Comparison of ENCODE assay signal across 33 mouse cellular contexts in the genomic region with DNA sequence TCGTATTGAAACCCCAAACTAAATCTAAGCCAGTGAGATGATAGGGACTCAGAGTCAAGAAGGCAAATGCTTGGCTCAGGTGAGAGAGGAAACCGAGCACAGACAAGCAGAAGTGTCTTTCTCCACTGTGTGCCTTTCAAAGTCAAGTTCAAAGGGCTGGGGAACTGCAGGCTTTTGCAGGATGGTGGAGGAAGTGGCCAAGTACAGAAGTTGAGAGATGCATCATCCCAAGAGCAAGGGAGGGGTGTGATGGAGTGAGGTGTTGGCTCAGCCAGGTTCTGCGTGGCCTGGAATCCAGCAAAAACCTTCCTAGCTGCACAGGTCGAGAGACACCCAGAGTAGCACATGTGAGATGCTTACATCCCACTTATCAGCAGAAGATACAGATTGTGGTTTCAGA. TPM values are rescaled to one million over a fixed set of nuclear protein-coding genes. Genes with fewer than 3 reads are reported as not detected.
A peak's percentile ranks its signal among the peaks of the same experiment; 100 is the strongest.
DNase-seq lines count a peak whose midpoint lies in the region; ATAC-seq and TF ChIP-seq lines count a peak whose summit lies in the region.
"Had no signal": no experiment of that assay in that cellular context is flagged by ENCODE, and none has a peak within 500 bp of the region (broad histone marks: within the 10 kb centered on the region; RNA-seq: fewer than 3 reads in every experiment).

No protein-coding gene starts in this region.

- no peak overlapping the region for H3K9ac ChIP-seq in heart, embryonic 11.5 days (ENCODE audit: low read depth, low read length)
- H3K9ac ChIP-seq: forebrain, embryonic 13.5 days; heart, embryonic 12.5 days; hindbrain, embryonic 13.5 days; liver, embryonic 13.5 days; midbrain, embryonic 15.5 days had no signal

- no peak for TF ChIP-seq CTCF in thymus, adult 2 months (IDR thresholded peaks at IDR 0.05; ENCODE audit: borderline replicate concordance, control insufficient read depth, extremely low read depth, insufficient read depth, low read length, poor library complexity)
- TF ChIP-seq CTCF in lung, adult 2 months (IDR thresholded peaks at IDR 0.05; ENCODE audit: insufficient read depth, low read length) = no peak

- peak; percentile 57 for DNase-seq in thymus, adult 2 months
- DNase-seq in thymus, postnatal 36 days = peak; percentile 55 to 66
- no peak for DNase-seq in lung, adult 2 months
- DNase-seq in kidney, adult 9 months = no peak
- DNase-seq in cerebellum, adult 11 months = no peak
- DNase-seq: adrenal gland, postnatal 14 days; B cell, adult 2 months; cerebellum, adult 11-12 months; cerebellum, postnatal 14 days; gastrocnemius, postnatal 14 days; heart, adult 18-20 months; heart, postnatal 4 days; kidney, adult 18-20 months; kidney, postnatal 36 days; liver, embryonic 13.5 days; lung, adult 18-20 months; lung, postnatal 14 days; right cerebral cortex, postnatal 25 days had no signal

- H3K27me3 ChIP-seq in thymus, adult 2 months (ENCODE audit: control insufficient read depth, insufficient read depth, low read length) = no peaks in the 10 kb centered on the region
- H3K27me3 ChIP-seq in heart, embryonic 11.5 days (ENCODE audit: control insufficient read depth, insufficient read depth, low read length) = no peaks in the 10 kb centered on the region
- H3K27me3 ChIP-seq: forebrain, embryonic 13.5 days; heart, embryonic 12.5 days; hindbrain, embryonic 13.5 days; liver, embryonic 13.5 days; midbrain, embryonic 15.5 days had no signal

- ATAC-seq in CD4-positive, CD25-positive, alpha-beta regulatory T cell, adult 4 months = peak; percentile 25
- 0 out of 2 replicates have a peak, but pooled peaks have one; percentile 5 for ATAC-seq in granulocyte monocyte progenitor cell, adult 5-6 weeks (replicated peaks; ENCODE audit: poor library complexity, severe bottlenecking)
- no peak for ATAC-seq in heart, embryonic 11.5 days (replicated peaks; ENCODE audit: insufficient number of reproducible peaks, low FRiP score, low TSS enrichment)
- ATAC-seq: forebrain, embryonic 13.5 days; midbrain, embryonic 15.5 days had no signal

- no peaks in the 10 kb centered on the region for H3K9me3 ChIP-seq in heart, embryonic 11.5 days (replicated peaks; ENCODE audit: control insufficient read depth, low read length)
- H3K9me3 ChIP-seq: forebrain, embryonic 13.5 days; heart, embryonic 12.5 days; hindbrain, embryonic 13.5 days; liver, embryonic 13.5 days; midbrain, embryonic 10.5 days; midbrain, embryonic 15.5 days had no signal

- no peak for TF ChIP-seq POLR2A in thymus, adult 2 months (IDR thresholded peaks at IDR 0.05; ENCODE audit: control insufficient read depth, extremely low read depth, insufficient read depth, low read length, poor library complexity)
- TF ChIP-seq POLR2A in lung, adult 2 months (IDR thresholded peaks at IDR 0.05; ENCODE audit: borderline replicate concordance, extremely low read depth, low read depth, low read length) = no peak

- peak overlapping the region; percentile 39; the same call in 1 of the 2 replicates for H3K27ac ChIP-seq in thymus, adult 2 months (ENCODE audit: control insufficient read depth, insufficient read depth, low read length)
- no peak overlapping the region for H3K27ac ChIP-seq in heart, embryonic 11.5 days (ENCODE audit: low read depth, low read length)
- H3K27ac ChIP-seq: forebrain, embryonic 13.5 days; hindbrain, embryonic 13.5 days; layer of hippocampus, adult 2 months; liver, embryonic 13.5 days; midbrain, embryonic 10.5 days; midbrain, embryonic 15.5 days; stomach, postnatal 0 days had no signal

- WGBS in thymus, adult 2 months = 9% methylated on average over 4 of the region's 4 CpGs
- 75% methylated on average over 4 of the region's 4 CpGs for WGBS in lung, adult 2 months
- WGBS in heart, embryonic 11.5 days (ENCODE audit: insufficient replicate concordance) = 79% methylated on average over 4 of the region's 4 CpGs

- H3K4me1 ChIP-seq in thymus, adult 2 months (replicated peaks; ENCODE audit: control insufficient read depth, insufficient read depth, low read length) = peaks cover 26% of the 10 kb centered on the region
- H3K4me1 ChIP-seq in lung, adult 2 months (ENCODE audit: control insufficient read depth, insufficient read depth, low read length) = no peaks in the 10 kb centered on the region; the same call in 1 of the 2 replicates
- no peaks in the 10 kb centered on the region for H3K4me1 ChIP-seq in heart, embryonic 11.5 days (ENCODE audit: control insufficient read depth, insufficient read depth, low read length)
- H3K4me1 ChIP-seq: forebrain, embryonic 13.5 days; heart, embryonic 12.5 days; hindbrain, embryonic 13.5 days; midbrain, embryonic 10.5 days; midbrain, embryonic 15.5 days had no signal

- H3K4me2 ChIP-seq in heart, embryonic 11.5 days = no peak overlapping the region
- H3K4me2 ChIP-seq: forebrain, embryonic 13.5 days; heart, embryonic 12.5 days; hindbrain, embryonic 13.5 days; liver, embryonic 13.5 days; midbrain, embryonic 15.5 days had no signal

- no peak overlapping the region for H3K4me3 ChIP-seq in thymus, adult 2 months (ENCODE audit: control insufficient read depth, insufficient read depth, low read length)
- H3K4me3 ChIP-seq in lung, adult 2 months (replicated peaks; ENCODE audit: extremely low read depth, low read depth, low read length) = no peak overlapping the region
- no peak overlapping the region for H3K4me3 ChIP-seq in heart, embryonic 11.5 days (ENCODE audit: low read depth, low read length)
- H3K4me3 ChIP-seq: forebrain, embryonic 13.5 days; heart, embryonic 12.5 days; hindbrain, embryonic 13.5 days; layer of hippocampus, adult 2 months; liver, embryonic 13.5 days; midbrain, embryonic 10.5 days; midbrain, embryonic 15.5 days had no signal

- no peaks in the 10 kb centered on the region for H3K36me3 ChIP-seq in thymus, adult 2 months (ENCODE audit: control insufficient read depth, insufficient read depth, low read length)
- H3K36me3 ChIP-seq in heart, embryonic 11.5 days (ENCODE audit: control insufficient read depth, insufficient read depth, low read length) = no peaks in the 10 kb centered on the region
- H3K36me3 ChIP-seq: heart, embryonic 12.5 days; hindbrain, embryonic 13.5 days; liver, embryonic 13.5 days; midbrain, embryonic 10.5 days; midbrain, embryonic 15.5 days had no signal

RNA-seq across cellular contexts. Expression of a gene that starts 11.6 kb away (rescaled TPM):
- polyA plus RNA-seq in CD4-positive, CD25-positive, alpha-beta regulatory T cell, adult 4 months (2017; shearing (Covaris generic)) = 1 to 10 TPM; 1.2 to 2.3 TPM
- not detected in 2 replicates for total RNA-seq in granulocyte monocyte progenitor cell, adult 5-6 weeks (2014; fragmentation: Nextera tagmentation)
- not detected in 2 replicates for total RNA-seq in granulocyte monocyte progenitor cell, adult 5-6 weeks (2017)
- 0.26 and 0.33 TPM in 2 replicates for polyA plus RNA-seq in thymus, adult 2 months (2012; rRNA removed)
- polyA plus RNA-seq in lung, adult 2 months (2012; rRNA removed) = 0.26 and 0.35 TPM in 2 replicates
- polyA plus RNA-seq in heart, embryonic 11.5 days (2014; fragmentation: Nextera tagmentation; extraction: Ambion mirVana) = not detected in 2 replicates
- total RNA-seq: adrenal gland, postnatal 14 days; gastrocnemius, postnatal 14 days; heart, adult 18-20 months; heart, postnatal 4 days; neutrophil, adult 5-6 weeks had no signal
- polyA plus RNA-seq: embryonic facial prominence, embryonic 11.5 days; forebrain, embryonic 13.5 days; heart, embryonic 12.5 days; heart, postnatal 0 days; hindbrain, embryonic 13.5 days; intestine, embryonic 14.5 days; liver, embryonic 13.5 days; midbrain, embryonic 10.5 days; midbrain, embryonic 15.5 days; neural tube, embryonic 11.5 days; stomach, postnatal 0 days had no signal

RNA-seq across cellular contexts. Expression of a gene that starts 43.0 kb away (rescaled TPM):
- polyA plus RNA-seq in CD4-positive, CD25-positive, alpha-beta regulatory T cell, adult 4 months (2017; shearing (Covaris generic)) = 100 to 1,000 TPM; 116 to 132 TPM
- total RNA-seq in granulocyte monocyte progenitor cell, adult 5-6 weeks (2014; fragmentation: Nextera tagmentation) = 245 and 250 TPM in 2 replicates
- 163 and 168 TPM in 2 replicates for total RNA-seq in granulocyte monocyte progenitor cell, adult 5-6 weeks (2017)
- 180 and 194 TPM in 2 replicates for polyA plus RNA-seq in thymus, adult 2 months (2012; rRNA removed)
- 131 and 136 TPM in 2 replicates for polyA plus RNA-seq in lung, adult 2 months (2012; rRNA removed)
- 85.6 and 112 TPM in 2 replicates for polyA plus RNA-seq in heart, embryonic 11.5 days (2014; fragmentation: Nextera tagmentation; extraction: Ambion mirVana)

Comparison
In these comparisons a context has a peak if more than half of its experiments do, and no peak if none do; other contexts are left out.
1. DNase-seq: peak in thymus, adult 2 months (single experiment) and thymus, postnatal 36 days (2 of 2); none in lung, adult 2 months (single experiment), kidney, adult 9 months (single experiment) and cerebellum, adult 11 months (single experiment).